Mouse (Mus musculus): ENCODE data around the gene Olfr1359.
"Not testable (repeated sequence)": the region's sequence is repeated elsewhere in the genome, so short reads cannot be mapped to it uniquely, and the experiment has no call there.

GRCm38 (mm10) chr13:21721107-21721756 is 23.3 kb downstream of the Olfr1359 start:
- not testable (repeated sequence) for TF ChIP-seq GATA1 (IDR thresholded peaks at IDR 0.05; ENCODE audit: borderline replicate concordance, low read length); FLI1 (IDR thresholded peaks at IDR 0.05; ENCODE audit: low read length)

Data from megakaryocyte, embryonic 14.5 days (primary cell).